Mouse (Mus musculus) heart, adult 18-20 months (tissue): ENCODE results near the gene Slc6a6. TPM values are rescaled to one million over a fixed set of nuclear protein-coding genes. Genes with fewer than 3 reads are reported as not detected.

Experiments used
- DNase-seq, 2 experiments: peaks; one replicate each; pipeline ENCODE4 v3.0.0; 2021 to 2022; ENCODE audit warnings: mixed read lengths in 1 of 2
- long read RNA-seq, 2 experiments: library from polyadenylated mRNA; stranded (forward); transcript quantifications; one replicate each; pipeline ENCODE4 v2.0.0; 2021
- total RNA-seq, 2 experiments: library from RNA; stranded (reverse); gene quantifications; 2 replicates each; pipeline ENCODE4 v1.2.3; 2021

Slc6a6 gene
- 10 to 100 TPM; 53.1 to 54.8 TPM for total RNA-seq
- long read RNA-seq, experiment 1, full-length matches to known transcripts, result 16 of 35 reads
- long read RNA-seq, experiment 1, partial matches to known transcripts, result 18 of 35 reads
- long read RNA-seq, experiment 1, other reads (novel, unspliced or antisense), result 1 of 35 reads
- long read RNA-seq, experiment 2, full-length matches to known transcripts, result 8 of 12 reads
- long read RNA-seq, experiment 2, partial matches to known transcripts, result 0 of 12 reads
- long read RNA-seq, experiment 2, other reads (novel, unspliced or antisense), result 4 of 12 reads

- peak; percentile 93 for DNase-seq
Observed at GRCm38 (mm10) chr6:91683602-91684473, at the start of gene Slc6a6. Gene Slc6a6 (plus strand): TSS chr6:91684053.

GRCm38 (mm10) chr6:91634417-91634816 lies 49.4 kb upstream of the Slc6a6 start:
- DNase-seq, result no peak

GRCm38 (mm10) chr6:91634876-91635275 lies 49.0 kb upstream of the Slc6a6 start:
- DNase-seq, result peak in 1 of 2 experiments; percentile 32

GRCm38 (mm10) chr6:91638204-91638995 lies 45.5 kb upstream of the Slc6a6 start:
- DNase-seq, result no peak

- DNase-seq, result no peak
Observed at GRCm38 (mm10) chr6:91643011-91643410, 40.8 kb upstream of the Slc6a6 start.

GRCm38 (mm10) chr6:91643416-91643921 lies 40.4 kb upstream of the Slc6a6 start:
- DNase-seq, result no peak

GRCm38 (mm10) chr6:91646019-91646418 lies 37.8 kb upstream of the Slc6a6 start:
- DNase-seq, result no peak

- no peak for DNase-seq
Observed at GRCm38 (mm10) chr6:91646822-91647221, 37.0 kb upstream of the Slc6a6 start.

GRCm38 (mm10) chr6:91647385-91647791 lies 36.5 kb upstream of the Slc6a6 start:
- DNase-seq, result no peak

- DNase-seq, result peak in 1 of 2 experiments; percentile 33
Observed at GRCm38 (mm10) chr6:91650255-91650654, 33.6 kb upstream of the Slc6a6 start.

- no peak for DNase-seq
Observed at GRCm38 (mm10) chr6:91652296-91652695, 31.6 kb upstream of the Slc6a6 start.

- DNase-seq, result no peak
Observed at GRCm38 (mm10) chr6:91655244-91655643, 28.6 kb upstream of the Slc6a6 start.

GRCm38 (mm10) chr6:91655874-91656433 lies 27.9 kb upstream of the Slc6a6 start:
- peak in 1 of 2 experiments; percentile 20 for DNase-seq

GRCm38 (mm10) chr6:91658288-91658687 lies 25.6 kb upstream of the Slc6a6 start:
- no peak for DNase-seq

GRCm38 (mm10) chr6:91659841-91660509 lies 23.9 kb upstream of the Slc6a6 start:
- DNase-seq, result peak; percentile 21 to 60

- no peak for DNase-seq
Observed at GRCm38 (mm10) chr6:91662301-91662700, 21.6 kb upstream of the Slc6a6 start.

GRCm38 (mm10) chr6:91663616-91664015 lies 20.2 kb upstream of the Slc6a6 start:
- DNase-seq, result no peak

GRCm38 (mm10) chr6:91665267-91665666 lies 18.6 kb upstream of the Slc6a6 start:
- no peak for DNase-seq

GRCm38 (mm10) chr6:91665990-91666700 lies 17.7 kb upstream of the Slc6a6 start:
- no peak for DNase-seq

- DNase-seq, result no peak
Observed at GRCm38 (mm10) chr6:91667141-91667540, 16.7 kb upstream of the Slc6a6 start.

- DNase-seq, result no peak
Observed at GRCm38 (mm10) chr6:91668276-91668675, 15.6 kb upstream of the Slc6a6 start.
